Mouse (Mus musculus): ENCODE measurements at regions not wholly inside any gene's neighbourhood (a gene's known extent, or its start where the extent isn't known, plus 50 kb on each side); places are given as distances from the start of the nearest gene placed in this dataset.
A peak's percentile ranks its signal among the peaks of the same experiment; 100 is the strongest.

DNA sequence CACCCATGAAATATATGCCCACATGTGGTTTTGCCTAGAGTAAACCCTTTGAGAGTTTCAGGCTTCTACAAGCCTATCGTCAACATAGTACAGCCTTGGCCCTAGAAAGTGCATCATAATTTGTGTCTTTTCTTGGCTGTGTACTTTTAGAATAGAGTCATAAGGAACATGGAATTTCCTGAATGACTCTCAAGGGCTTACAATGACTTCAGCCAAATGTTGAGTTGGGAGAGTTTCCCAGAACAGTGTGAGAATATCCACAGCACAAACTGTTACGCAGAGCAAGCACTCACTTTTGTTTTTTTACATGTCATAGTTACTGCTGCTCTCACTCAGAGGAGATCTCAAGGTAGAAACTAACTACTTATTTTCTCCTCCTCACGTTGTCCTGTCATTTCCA lies 152.5 kb downstream of the Spry2 start:
- no peak for DNase-seq (ENCODE audit: low read depth, low spot score)
- Histone ChIP-seq H3K36me3 (ENCODE audit: control insufficient read depth, insufficient read depth, low read length, poor library complexity, severe bottlenecking) (no peaks in the 10 kb centered on the region), H3K27me3 (ENCODE audit: control insufficient read depth, insufficient read depth, low read length, poor library complexity, severe bottlenecking) (no peaks in the 10 kb centered on the region)

DNA sequence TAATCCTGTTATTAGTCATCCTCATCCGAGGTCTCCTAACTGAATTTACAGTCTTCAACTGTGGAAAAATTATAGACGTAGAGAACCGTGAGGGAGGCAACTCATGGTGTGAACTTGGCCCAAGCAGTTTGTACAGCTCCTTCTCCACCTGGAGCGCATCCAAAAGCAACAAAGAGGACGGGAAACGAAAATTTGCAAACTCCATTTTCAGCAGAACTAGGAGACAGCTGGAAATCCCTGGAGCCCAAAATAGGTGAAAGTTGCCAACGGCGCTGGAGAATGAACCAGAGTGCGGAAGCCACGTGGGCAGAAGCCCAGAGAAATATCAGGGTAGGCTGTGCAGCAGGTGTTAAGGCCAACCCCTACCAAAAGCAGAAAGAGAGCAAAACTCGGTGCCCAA lies 155.7 kb downstream of the Spry2 start:
- DNase-seq (ENCODE audit: low read depth, low spot score): no peak

DNA sequence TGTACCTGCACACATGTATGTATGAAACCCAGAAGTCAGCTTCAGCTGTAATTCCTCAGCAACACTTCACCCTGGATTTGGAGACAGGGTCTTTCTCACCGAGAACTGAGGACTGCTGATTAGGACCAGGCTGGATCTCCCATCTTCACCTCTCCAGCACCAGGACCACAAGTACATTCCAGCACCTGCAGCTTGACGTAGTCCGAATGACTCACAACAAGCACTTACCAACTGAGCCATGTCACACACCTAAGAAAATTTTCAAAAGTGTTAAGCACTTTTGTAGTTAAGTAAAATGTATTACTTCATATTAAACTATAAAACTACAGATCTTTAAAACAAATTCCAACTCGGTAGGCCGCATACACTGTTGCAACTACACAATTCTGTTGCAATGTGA lies 158.1 kb downstream of the Spry2 start:
- H3K27me3 ChIP-seq (ENCODE audit: control insufficient read depth, insufficient read depth, low read length, poor library complexity, severe bottlenecking): no peaks in the 10 kb centered on the region
- DNase-seq (ENCODE audit: low read depth, low spot score): no peak
- no peaks in the 10 kb centered on the region for H3K36me3 ChIP-seq (ENCODE audit: control insufficient read depth, insufficient read depth, low read length, poor library complexity, severe bottlenecking)

More for the DNA sequence above, 155.7 kb downstream of the Spry2 start:
- Histone ChIP-seq H3K36me3 (ENCODE audit: control insufficient read depth, insufficient read depth, low read length, poor library complexity, severe bottlenecking) (no peaks in the 10 kb centered on the region), H3K27me3 (ENCODE audit: control insufficient read depth, insufficient read depth, low read length, poor library complexity, severe bottlenecking) (no peaks in the 10 kb centered on the region)

DNA sequence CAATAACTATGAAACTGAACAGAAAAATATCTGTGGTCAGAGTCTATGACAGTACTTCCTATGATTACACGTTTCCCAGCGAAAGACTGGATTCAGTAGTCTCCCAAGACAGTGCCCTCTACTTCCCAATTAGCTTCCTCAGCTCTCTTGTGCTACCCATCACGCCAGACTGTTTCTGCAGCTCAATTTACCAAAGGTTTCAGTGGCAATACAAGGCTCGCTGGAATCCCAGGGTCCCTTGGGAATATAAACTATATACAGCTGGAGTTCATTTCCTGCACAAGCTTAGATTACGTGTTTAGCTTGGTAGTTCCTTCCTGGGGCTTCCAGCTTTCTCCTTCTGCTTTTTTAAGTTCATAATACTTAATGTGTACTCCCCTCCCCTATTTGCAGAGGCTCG lies 160.3 kb downstream of the Spry2 start:
- DNase-seq (ENCODE audit: low read depth, low spot score): no peak
- H3K27me3 ChIP-seq (ENCODE audit: control insufficient read depth, insufficient read depth, low read length, poor library complexity, severe bottlenecking): no peaks in the 10 kb centered on the region
- H3K36me3 ChIP-seq (ENCODE audit: control insufficient read depth, insufficient read depth, low read length, poor library complexity, severe bottlenecking): no peaks in the 10 kb centered on the region

DNA sequence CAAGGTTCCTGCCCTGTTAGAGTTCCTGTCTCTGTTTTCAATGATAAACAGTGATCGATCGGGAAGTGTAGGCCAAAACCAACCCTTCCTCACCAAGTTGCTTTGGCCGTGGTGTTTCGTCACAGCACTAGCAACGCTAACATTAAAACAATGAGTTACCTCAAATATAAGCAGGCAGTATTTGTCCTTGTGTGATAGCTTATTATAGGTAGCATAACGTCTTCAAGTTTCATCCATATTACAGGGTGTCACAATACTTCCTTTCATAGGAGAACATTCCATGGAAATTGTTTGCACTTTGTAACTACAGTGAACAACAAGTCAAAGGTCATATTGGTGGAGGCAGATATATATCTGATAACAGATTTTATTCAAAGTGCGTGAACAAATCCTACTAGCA lies 162.3 kb downstream of the Spry2 start:
- H3K27me3 ChIP-seq (ENCODE audit: control insufficient read depth, insufficient read depth, low read length, poor library complexity, severe bottlenecking): no peaks in the 10 kb centered on the region
- no peak for DNase-seq (ENCODE audit: low read depth, low spot score)
- no peaks in the 10 kb centered on the region for H3K36me3 ChIP-seq (ENCODE audit: control insufficient read depth, insufficient read depth, low read length, poor library complexity, severe bottlenecking)

DNA sequence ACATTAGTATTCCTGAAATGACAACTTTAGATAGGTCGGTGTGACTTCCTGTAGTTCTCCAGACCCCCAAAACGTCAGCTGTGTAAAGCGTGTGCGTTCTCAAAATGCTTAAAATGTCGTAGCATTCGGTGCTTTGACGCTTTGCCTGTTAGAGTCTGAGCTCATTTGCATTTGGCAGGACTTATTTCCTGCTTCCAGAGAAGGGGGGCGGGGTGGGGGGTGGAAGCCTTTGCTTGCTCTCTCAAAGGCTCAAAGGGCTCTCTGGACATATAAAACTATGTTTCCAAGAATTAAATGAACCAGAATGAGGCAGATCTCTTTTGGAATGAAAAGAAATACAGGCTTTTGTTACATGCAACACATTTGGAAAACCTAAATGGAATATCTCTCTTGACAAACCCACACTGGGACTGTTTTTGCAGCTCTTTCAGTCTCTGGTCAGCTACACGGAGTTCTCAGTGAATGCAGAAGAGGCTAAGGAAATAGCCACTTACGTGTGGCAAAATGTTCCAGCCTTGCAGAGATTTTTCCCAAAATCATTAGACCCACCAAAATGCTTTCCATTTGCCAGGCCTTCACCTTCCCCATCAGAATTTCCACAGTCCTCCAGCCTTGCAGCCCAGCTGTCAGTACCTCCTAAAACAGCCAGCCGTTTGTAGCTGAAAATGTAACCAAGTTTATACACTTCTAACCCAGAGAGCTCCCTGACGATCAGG lies 163.4 kb downstream of the Spry2 start:
- Histone ChIP-seq H3K36me3 (ENCODE audit: control insufficient read depth, insufficient read depth, low read length, poor library complexity, severe bottlenecking) (no peaks in the 10 kb centered on the region), H3K27me3 (ENCODE audit: control insufficient read depth, insufficient read depth, low read length, poor library complexity, severe bottlenecking) (no peaks in the 10 kb centered on the region)
- peak; percentile 41 for DNase-seq (ENCODE audit: low read depth, low spot score)

DNA sequence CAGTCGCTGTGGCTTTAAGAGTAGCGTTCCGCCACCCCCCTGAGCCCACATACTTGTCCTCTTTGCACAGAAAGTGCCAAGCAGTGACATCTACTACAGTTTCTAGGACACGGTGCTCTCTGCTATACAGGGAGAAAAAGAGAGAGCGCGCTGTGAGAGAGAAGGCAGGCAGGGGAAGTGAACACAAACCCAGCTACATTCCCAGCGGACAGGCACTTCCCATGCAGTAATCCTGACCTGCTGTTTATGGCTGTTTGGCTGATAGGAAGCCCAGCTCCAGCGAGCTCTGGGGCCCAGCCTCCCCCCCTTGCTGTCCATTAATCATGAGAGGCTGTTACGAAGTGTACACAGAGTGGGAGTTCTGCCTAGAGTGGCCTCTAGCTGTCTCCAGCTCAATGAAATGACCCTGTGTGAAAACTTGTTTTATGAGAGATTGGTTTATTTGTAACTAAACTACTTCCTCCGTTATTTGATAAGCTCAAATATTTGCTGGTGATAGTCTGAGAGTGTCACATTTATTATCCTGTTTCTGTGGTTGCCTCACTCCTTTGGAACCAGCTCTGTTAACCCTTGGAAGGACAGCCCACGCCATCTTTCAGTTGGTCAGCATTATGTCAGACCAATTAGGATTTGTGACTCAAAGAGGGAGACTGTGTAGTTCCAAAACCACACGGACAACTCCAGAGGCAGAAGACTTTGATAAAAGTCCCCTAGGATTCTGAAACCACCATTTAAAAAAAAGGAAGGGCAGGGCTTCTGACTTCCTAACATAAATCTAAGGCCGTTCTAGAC lies 164.2 kb downstream of the Spry2 start:
- peak; percentile 10 for DNase-seq (ENCODE audit: low read depth, low spot score)
- Histone ChIP-seq H3K27me3 (ENCODE audit: control insufficient read depth, insufficient read depth, low read length, poor library complexity, severe bottlenecking) (no peaks in the 10 kb centered on the region), H3K36me3 (ENCODE audit: control insufficient read depth, insufficient read depth, low read length, poor library complexity, severe bottlenecking) (no peaks in the 10 kb centered on the region)

DNA sequence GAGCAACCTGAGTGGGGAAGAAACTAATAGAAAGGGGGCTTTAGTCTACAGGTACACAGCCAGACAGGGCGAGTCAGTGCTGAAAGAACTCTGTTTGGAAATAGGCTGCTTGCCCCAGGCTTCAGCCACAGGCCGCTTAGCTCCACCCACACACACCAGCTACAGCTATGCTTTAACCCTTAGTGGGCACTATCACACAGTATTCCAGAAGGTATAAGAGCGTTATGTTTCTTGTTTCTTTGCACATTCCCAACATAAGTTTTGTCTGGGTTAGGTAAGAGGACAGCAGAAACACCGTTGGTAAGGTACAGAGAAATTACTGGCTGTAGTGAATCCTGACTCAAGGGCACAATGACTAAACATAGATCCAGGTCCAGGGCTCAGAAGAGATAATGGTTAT lies 165.8 kb downstream of the Spry2 start:
- no peak for DNase-seq (ENCODE audit: low read depth, low spot score)
- H3K27me3 ChIP-seq (ENCODE audit: control insufficient read depth, insufficient read depth, low read length, poor library complexity, severe bottlenecking): no peaks in the 10 kb centered on the region
- H3K36me3 ChIP-seq (ENCODE audit: control insufficient read depth, insufficient read depth, low read length, poor library complexity, severe bottlenecking): no peaks in the 10 kb centered on the region

DNA sequence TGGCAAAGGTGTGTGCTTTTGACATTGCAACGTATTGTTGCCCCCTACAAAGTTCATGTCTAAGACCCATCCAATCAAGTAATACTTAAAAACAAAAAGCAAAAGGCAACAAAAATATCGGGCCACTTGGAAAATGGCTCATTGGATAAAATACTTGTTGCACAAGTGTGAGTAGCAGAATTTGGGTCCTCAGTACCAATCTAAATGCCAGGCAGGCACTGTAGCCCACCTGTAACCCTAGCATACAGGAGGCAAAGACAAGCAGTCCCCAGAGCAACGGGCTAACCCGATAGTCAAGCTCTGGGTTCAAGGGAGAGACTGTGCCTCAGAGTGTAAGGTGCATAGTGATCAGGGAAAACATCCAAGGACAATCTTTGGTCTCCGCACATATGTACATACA lies 167.8 kb downstream of the Spry2 start:
- DNase-seq (ENCODE audit: low read depth, low spot score): no peak
- H3K36me3 ChIP-seq (ENCODE audit: control insufficient read depth, insufficient read depth, low read length, poor library complexity, severe bottlenecking): no peaks in the 10 kb centered on the region
- H3K27me3 ChIP-seq (ENCODE audit: control insufficient read depth, insufficient read depth, low read length, poor library complexity, severe bottlenecking): no peaks in the 10 kb centered on the region

DNA sequence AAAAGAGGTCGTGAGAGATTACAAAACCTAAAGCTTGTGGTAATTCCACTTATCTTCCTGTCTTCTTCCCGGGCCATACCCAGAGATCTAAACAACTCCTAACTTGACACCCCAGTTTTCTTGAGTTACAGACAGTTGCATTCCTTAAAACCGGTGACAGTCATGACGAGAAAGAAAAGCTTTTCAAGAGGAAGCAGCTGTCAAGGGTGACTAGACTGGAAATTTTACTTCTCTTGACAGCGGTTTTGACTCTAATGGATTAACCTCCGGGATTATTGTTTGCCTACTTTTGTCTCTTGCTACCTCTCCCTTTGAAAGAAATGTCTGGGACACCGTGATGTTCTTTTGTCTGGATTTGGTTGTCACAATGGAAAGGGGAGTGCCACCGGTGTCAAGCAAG lies 170.9 kb downstream of the Spry2 start:
- DNase-seq (ENCODE audit: low read depth, low spot score): no peak
- no peaks in the 10 kb centered on the region for H3K36me3 ChIP-seq (ENCODE audit: control insufficient read depth, insufficient read depth, low read length, poor library complexity, severe bottlenecking)
- H3K27me3 ChIP-seq (ENCODE audit: control insufficient read depth, insufficient read depth, low read length, poor library complexity, severe bottlenecking): no peaks in the 10 kb centered on the region

DNA sequence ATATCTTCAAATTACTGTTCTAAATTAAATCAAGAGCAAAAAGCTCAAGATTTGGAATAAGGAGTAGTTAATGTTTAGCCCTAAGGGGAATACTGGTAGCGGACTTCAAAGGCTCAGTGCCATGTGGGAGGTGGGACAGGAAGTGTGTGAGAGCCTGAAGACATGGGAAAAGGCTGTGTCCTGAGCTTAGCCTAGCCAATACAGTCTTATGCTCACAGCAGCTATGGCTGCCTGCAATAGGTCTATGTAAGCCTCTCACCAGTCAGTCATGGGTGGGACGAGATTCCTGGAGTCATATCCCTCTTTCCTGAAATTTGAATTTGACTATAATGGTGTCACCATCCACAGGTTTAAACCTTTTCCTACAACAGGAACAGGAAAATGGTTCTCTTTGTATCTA lies 173.7 kb downstream of the Spry2 start:
- H3K27me3 ChIP-seq (ENCODE audit: control insufficient read depth, insufficient read depth, low read length, poor library complexity, severe bottlenecking): no peaks in the 10 kb centered on the region
- DNase-seq (ENCODE audit: low read depth, low spot score): no peak

DNA sequence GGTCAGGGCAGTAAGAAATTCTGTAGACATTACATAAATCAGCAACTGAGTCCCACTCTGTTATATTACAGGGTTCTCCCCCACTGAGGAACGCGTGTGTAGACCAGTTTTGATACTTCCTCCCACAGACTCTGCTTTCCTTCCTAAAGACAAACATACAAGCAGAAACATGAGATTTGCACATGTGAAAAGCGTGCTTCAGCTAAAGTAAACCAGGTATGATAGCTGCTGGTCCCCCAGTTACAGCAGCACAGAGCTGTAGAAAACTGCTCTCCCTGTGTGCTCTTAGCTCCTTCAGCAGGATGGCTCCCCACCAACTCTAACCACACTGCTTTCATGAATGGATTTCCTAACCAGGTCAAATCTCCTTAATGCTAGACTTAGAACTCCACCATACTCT lies 175.0 kb downstream of the Spry2 start:
- no peak for DNase-seq (ENCODE audit: low read depth, low spot score)
- H3K36me3 ChIP-seq (ENCODE audit: control insufficient read depth, insufficient read depth, low read length, poor library complexity, severe bottlenecking): no peaks in the 10 kb centered on the region
- H3K27me3 ChIP-seq (ENCODE audit: control insufficient read depth, insufficient read depth, low read length, poor library complexity, severe bottlenecking): no peaks in the 10 kb centered on the region

More for the DNA sequence above, 173.7 kb downstream of the Spry2 start:
- no peaks in the 10 kb centered on the region for H3K36me3 ChIP-seq (ENCODE audit: control insufficient read depth, insufficient read depth, low read length, poor library complexity, severe bottlenecking)

DNA sequence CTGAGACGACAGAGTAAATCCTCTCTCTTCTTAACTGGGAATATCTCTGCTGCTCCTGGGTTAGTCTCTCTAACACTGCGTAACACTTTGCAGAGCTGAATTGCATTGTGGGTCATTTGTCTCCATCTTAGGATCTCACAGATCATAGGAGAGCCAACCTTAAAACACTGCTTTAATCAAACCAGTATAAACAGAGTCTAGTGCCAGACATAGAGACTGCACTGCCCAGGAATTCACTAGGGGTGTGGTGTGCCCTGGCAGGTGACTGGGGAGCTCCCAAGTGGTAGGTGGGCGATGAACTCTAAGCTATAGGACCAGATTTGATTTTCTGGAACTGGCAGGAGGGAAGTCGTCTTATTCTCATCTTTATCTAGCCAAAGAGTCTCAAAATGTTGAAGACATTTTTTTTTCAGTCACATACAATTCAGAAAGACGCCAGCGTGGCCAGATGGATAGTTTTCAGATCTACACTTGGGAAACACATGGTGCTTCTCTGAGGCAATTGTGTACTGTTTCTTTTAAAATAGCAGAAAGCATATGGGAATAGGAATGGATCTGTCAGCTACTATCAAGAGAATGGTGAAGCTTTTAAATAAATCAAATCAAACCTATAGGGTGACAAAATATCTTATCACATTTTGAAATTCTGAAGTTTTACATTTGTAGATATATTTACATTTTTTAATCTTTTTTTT lies 175.7 kb downstream of the Spry2 start:
- Histone ChIP-seq H3K36me3 (ENCODE audit: control insufficient read depth, insufficient read depth, low read length, poor library complexity, severe bottlenecking) (no peaks in the 10 kb centered on the region), H3K27me3 (ENCODE audit: control insufficient read depth, insufficient read depth, low read length, poor library complexity, severe bottlenecking) (no peaks in the 10 kb centered on the region)
- DNase-seq (ENCODE audit: low read depth, low spot score): no peak

DNA sequence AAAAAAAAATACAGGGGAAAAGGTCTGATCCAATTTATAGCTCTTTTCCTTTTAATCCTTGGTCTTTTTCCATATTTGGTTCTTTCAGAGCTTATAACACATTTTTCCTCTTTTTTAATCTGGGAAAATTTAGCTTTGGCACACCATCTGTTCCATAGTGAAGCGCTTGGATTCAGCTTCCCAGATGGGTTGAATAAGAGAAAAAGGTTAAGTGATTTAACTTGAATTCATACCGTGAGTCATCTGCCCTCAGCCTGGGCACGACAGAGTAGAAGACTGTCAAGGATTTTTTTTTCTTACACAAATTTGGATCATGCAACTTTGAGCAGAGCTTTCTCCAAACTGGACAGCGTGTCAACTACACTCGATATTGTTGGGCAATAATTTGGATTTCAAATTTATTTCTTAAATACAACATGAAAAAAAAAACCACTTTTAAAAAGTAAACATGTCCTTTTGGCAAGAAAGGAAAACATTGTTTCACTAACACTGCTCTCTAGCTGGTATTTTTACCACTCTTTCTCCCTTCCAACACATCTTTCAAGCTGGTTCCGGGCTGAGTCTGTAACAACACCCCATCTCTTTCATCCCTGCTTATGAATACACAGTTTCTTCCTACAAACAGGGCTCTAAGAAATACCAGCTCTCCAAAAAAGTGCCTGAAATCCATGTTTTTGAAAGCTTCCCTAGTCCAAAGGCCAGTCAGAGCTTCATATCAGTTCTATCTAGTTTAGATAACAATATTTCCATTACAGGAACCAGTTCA lies 177.8 kb downstream of the Spry2 start:
- no peak for DNase-seq (ENCODE audit: low read depth, low spot score)
- no peaks in the 10 kb centered on the region for H3K27me3 ChIP-seq (ENCODE audit: control insufficient read depth, insufficient read depth, low read length, poor library complexity, severe bottlenecking)
- H3K36me3 ChIP-seq (ENCODE audit: control insufficient read depth, insufficient read depth, low read length, poor library complexity, severe bottlenecking): no peaks in the 10 kb centered on the region

Measured in splenic B cell, adult 2 months (primary cell).